Comparison of ENCODE assay signal across 18 mouse cellular contexts in the genomic region with DNA sequence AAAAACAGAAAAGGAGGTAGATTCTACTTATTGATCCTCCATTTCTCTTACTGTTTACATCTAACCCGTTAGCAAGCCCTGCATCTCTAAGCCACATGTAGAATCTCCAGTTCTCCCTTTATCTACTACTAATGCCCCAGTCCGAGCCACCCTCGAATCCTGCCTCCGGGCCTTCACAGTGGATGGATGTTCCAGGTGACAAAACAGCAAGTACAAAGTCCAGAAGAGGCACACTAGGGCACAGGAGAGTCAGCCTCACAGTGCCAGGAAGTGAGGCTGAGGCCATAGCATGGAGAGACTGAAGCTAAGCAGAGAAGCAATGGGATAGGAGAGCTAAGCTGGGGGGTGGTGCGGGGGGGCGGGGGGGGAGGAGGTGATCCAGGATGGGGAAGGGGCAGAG. TPM values are rescaled to one million over a fixed set of nuclear protein-coding genes. Genes with fewer than 3 reads are reported as not detected.
DNase-seq lines count a peak whose midpoint lies in the region; ATAC-seq and TF ChIP-seq lines count a peak whose summit lies in the region.
"Had no signal": no experiment of that assay in that cellular context is flagged by ENCODE, and none has a peak within 500 bp of the region (broad histone marks: within the 10 kb centered on the region; RNA-seq: fewer than 3 reads in every experiment).

No protein-coding gene starts in this region.

- peak; percentile 6; the same call in 1 of the 2 replicates for TF ChIP-seq EP300 in liver, embryonic 14.5 days (IDR thresholded peaks at IDR 0.05; ENCODE audit: low read depth)

- H3K36me3 ChIP-seq in liver, embryonic 14.5 days (replicated peaks; ENCODE audit: control insufficient read depth, insufficient read depth, low read depth) = no peaks in the 10 kb centered on the region
- H3K36me3 ChIP-seq in intestine, postnatal 0 days (ENCODE audit: control insufficient read depth, insufficient read depth) = no peaks in the 10 kb centered on the region
- H3K36me3 ChIP-seq in kidney, embryonic 16.5 days (ENCODE audit: insufficient read depth, low read length) = no peaks in the 10 kb centered on the region
- H3K36me3 ChIP-seq in small intestine, adult 2 months (ENCODE audit: control insufficient read depth, insufficient read depth, low read length) = peaks cover 9% of the 10 kb centered on the region
- H3K36me3 ChIP-seq: hindbrain, embryonic 10.5 days; limb, embryonic 13.5 days; midbrain, embryonic 15.5 days had no signal

- no peak for DNase-seq in liver, embryonic 14.5 days (ENCODE audit: low read depth in 3 of 3, low spot score in 3 of 3)
- no peak for DNase-seq in liver
- DNase-seq in layer of hippocampus, postnatal 25 days (ENCODE audit: extremely low spot score in 1 of 2, low spot score in 1 of 2) = no peak
- DNase-seq in left cerebral cortex, adult 2 months (ENCODE audit: extremely low spot score in 1 of 2, low spot score in 2 of 2) = no peak
- no peak for DNase-seq in cerebellum, adult 9-11 months
- DNase-seq: cerebellum, postnatal 14 days; forebrain, postnatal 0 days; gastrocnemius, postnatal 25 days; thymus, postnatal 4 days had no signal

- WGBS in liver, embryonic 14.5 days (ENCODE audit: insufficient replicate concordance) = 71% methylated on average over 6 of the region's 6 CpGs
- WGBS in intestine, postnatal 0 days = 46% methylated on average over 6 of the region's 6 CpGs
- WGBS in kidney, embryonic 16.5 days = 76% methylated on average over 6 of the region's 6 CpGs
- WGBS in small intestine, adult 2 months = 39% methylated on average over 6 of the region's 6 CpGs

- TF ChIP-seq CTCF in liver, embryonic 14.5 days (IDR thresholded peaks at IDR 0.05; ENCODE audit: low read depth) = no peak
- no peak for TF ChIP-seq CTCF in intestine, postnatal 0 days (IDR thresholded peaks at IDR 0.05; ENCODE audit: low read depth)
- TF ChIP-seq CTCF in small intestine, adult 2 months (IDR thresholded peaks at IDR 0.05; ENCODE audit: extremely low read depth, insufficient read length, insufficient replicate concordance, low read depth, low read length) = no peak
- TF ChIP-seq CTCF in left cerebral cortex, adult 2 months (IDR thresholded peaks at IDR 0.05) = no peak

- no peaks in the 10 kb centered on the region for H3K9me3 ChIP-seq in liver, embryonic 14.5 days (ENCODE audit: control insufficient read depth, low read length)
- no peaks in the 10 kb centered on the region for H3K9me3 ChIP-seq in intestine, postnatal 0 days (ENCODE audit: control insufficient read depth)
- no peaks in the 10 kb centered on the region for H3K9me3 ChIP-seq in kidney, embryonic 16.5 days (ENCODE audit: low read length)
- H3K9me3 ChIP-seq: hindbrain, embryonic 10.5 days; limb, embryonic 13.5 days; midbrain, embryonic 15.5 days had no signal

- ATAC-seq in liver, embryonic 14.5 days (ENCODE audit: insufficient read depth) = no peak
- peak; percentile 79 for ATAC-seq in intestine, postnatal 0 days
- ATAC-seq in kidney, embryonic 16.5 days (ENCODE audit: low FRiP score, low TSS enrichment) = 0 out of 2 replicates have a peak, but pooled peaks have one; percentile 35
- ATAC-seq: CD4-positive, CD25-positive, alpha-beta regulatory T cell, adult 4 months; forebrain, postnatal 0 days; midbrain, embryonic 15.5 days had no signal

- no peak overlapping the region for H3K27ac ChIP-seq in liver, embryonic 14.5 days
- peak overlapping the region; percentile 84 for H3K27ac ChIP-seq in intestine, postnatal 0 days (ENCODE audit: low read depth, low read length)
- H3K27ac ChIP-seq in kidney, embryonic 16.5 days (ENCODE audit: low read length) = peak overlapping the region; percentile 9; the same call in 1 of the 2 replicates
- peak overlapping the region; percentile 75 for H3K27ac ChIP-seq in small intestine, adult 2 months (ENCODE audit: insufficient read depth, low read depth, low read length)
- H3K27ac ChIP-seq in left cerebral cortex, adult 2 months = no peak overlapping the region
- H3K27ac ChIP-seq: hindbrain, embryonic 10.5 days; limb, embryonic 13.5 days; midbrain, embryonic 15.5 days had no signal

- intact Hi-C loops in left cerebral cortex, adult 2 months (cut with DNase I) = no loop called here

- no peak; the same call in 1 of the 2 replicates for TF ChIP-seq POLR2A in small intestine, adult 2 months (IDR thresholded peaks at IDR 0.05; ENCODE audit: low read depth, low read length)

- peaks cover 0 to 9% of the 10 kb centered on the region in 2 experiments; a peak in 2 of 4 replicates for H3K4me1 ChIP-seq in liver, embryonic 14.5 days (replicated peaks; ENCODE audit: control insufficient read depth in 2 of 2, insufficient read depth in 2 of 2, low read length in 1 of 2)
- peaks cover 7% of the 10 kb centered on the region; the same call in 1 of the 2 replicates for H3K4me1 ChIP-seq in intestine, postnatal 0 days (replicated peaks; ENCODE audit: control insufficient read depth, insufficient read depth, low read length)
- H3K4me1 ChIP-seq in kidney, embryonic 16.5 days (ENCODE audit: insufficient read depth, low read length) = peaks cover 18% of the 10 kb centered on the region
- peaks cover 21% of the 10 kb centered on the region for H3K4me1 ChIP-seq in small intestine, adult 2 months (ENCODE audit: control insufficient read depth, insufficient read depth, insufficient read length, low read length)

- no peak overlapping the region for H3K9ac ChIP-seq in liver, embryonic 14.5 days (replicated peaks)
- no peak overlapping the region for H3K9ac ChIP-seq in intestine, postnatal 0 days (ENCODE audit: low read depth, low read length)
- H3K9ac ChIP-seq in kidney, embryonic 16.5 days (replicated peaks; ENCODE audit: low read length) = no peak overlapping the region
- H3K9ac ChIP-seq: forebrain, postnatal 0 days; limb, embryonic 13.5 days; midbrain, embryonic 15.5 days had no signal

- H3K4me3 ChIP-seq in liver, embryonic 14.5 days (ENCODE audit: insufficient read depth in 1 of 2, low read depth in 2 of 2, low read length in 2 of 2) = no peak overlapping the region
- no peak overlapping the region for H3K4me3 ChIP-seq in intestine, postnatal 0 days (ENCODE audit: low read depth, low read length)
- H3K4me3 ChIP-seq in kidney, embryonic 16.5 days (ENCODE audit: low read length) = no peak overlapping the region
- no peak overlapping the region for H3K4me3 ChIP-seq in small intestine, adult 2 months (ENCODE audit: low read depth, low read length)
- H3K4me3 ChIP-seq in left cerebral cortex, adult 2 months = no peak overlapping the region
- H3K4me3 ChIP-seq: erythroblast, embryonic 14.5 days; hindbrain, embryonic 10.5 days; limb, embryonic 13.5 days; midbrain, embryonic 15.5 days had no signal

- H3K27me3 ChIP-seq in liver, embryonic 14.5 days (ENCODE audit: control insufficient read depth, insufficient read depth, low read length) = no peaks in the 10 kb centered on the region
- no peaks in the 10 kb centered on the region for H3K27me3 ChIP-seq in intestine, postnatal 0 days (replicated peaks; ENCODE audit: control insufficient read depth, insufficient read depth, low read length)
- H3K27me3 ChIP-seq in kidney, embryonic 16.5 days (ENCODE audit: insufficient read depth, low read length) = no peaks in the 10 kb centered on the region
- no peaks in the 10 kb centered on the region for H3K27me3 ChIP-seq in small intestine, adult 2 months (ENCODE audit: control insufficient read depth, insufficient read depth, low read length)
- H3K27me3 ChIP-seq: limb, embryonic 13.5 days; midbrain, embryonic 15.5 days had no signal

- H3K4me2 ChIP-seq in liver, embryonic 14.5 days (ENCODE audit: low read depth) = no peak overlapping the region
- no peak overlapping the region for H3K4me2 ChIP-seq in intestine, postnatal 0 days (replicated peaks; ENCODE audit: low read depth)
- no peak overlapping the region for H3K4me2 ChIP-seq in kidney, embryonic 16.5 days (replicated peaks; ENCODE audit: low read depth, low read length)
- H3K4me2 ChIP-seq: limb, embryonic 13.5 days; midbrain, embryonic 15.5 days had no signal

RNA-seq across cellular contexts. Expression of a gene that starts 2.8 kb away (rescaled TPM):
- 3.7 and 4.3 TPM in 2 replicates for polyA plus RNA-seq in liver, embryonic 14.5 days (2012; rRNA removed)
- 2.6 and 3.1 TPM in 2 replicates for polyA plus RNA-seq in liver, embryonic 14.5 days (2014; fragmentation: Nextera tagmentation; extraction: Ambion mirVana)
- polyA plus RNA-seq in intestine, postnatal 0 days (2015; fragmentation: Nextera tagmentation; extraction: Ambion mirVana) = 6.6 and 7.2 TPM in 2 replicates
- 8.8 and 11.5 TPM in 2 replicates for polyA plus RNA-seq in kidney, embryonic 16.5 days (2015; fragmentation: Nextera tagmentation; extraction: Ambion mirVana)
- 11.9 and 13.7 TPM in 2 replicates for polyA plus RNA-seq in small intestine, adult 2 months (2012; rRNA removed)
- total RNA-seq in layer of hippocampus, postnatal 25 days (2021) = 1 to 10 TPM; 7.3 to 8.6 TPM
- total RNA-seq in left cerebral cortex, adult 2 months (2021) = 10 to 100 TPM in 1 of 2 experiments, 1 to 10 TPM in 1; 9.5 to 10.6 TPM
- total RNA-seq: MEL had no signal

RNA-seq across cellular contexts. Expression of a gene that starts 3.0 kb away (rescaled TPM):
- polyA plus RNA-seq in liver, embryonic 14.5 days (2012; rRNA removed) = 0.53 and 0.80 TPM in 2 replicates
- 0.70 and 1.7 TPM in 2 replicates for polyA plus RNA-seq in liver, embryonic 14.5 days (2014; fragmentation: Nextera tagmentation; extraction: Ambion mirVana)
- polyA plus RNA-seq in intestine, postnatal 0 days (2015; fragmentation: Nextera tagmentation; extraction: Ambion mirVana) = 4.1 and 4.8 TPM in 2 replicates
- 4.6 and 6.1 TPM in 2 replicates for polyA plus RNA-seq in kidney, embryonic 16.5 days (2015; fragmentation: Nextera tagmentation; extraction: Ambion mirVana)
- 1.8 and 2.3 TPM in 2 replicates for polyA plus RNA-seq in small intestine, adult 2 months (2012; rRNA removed)
- total RNA-seq in layer of hippocampus, postnatal 25 days (2021) = 1 to 10 TPM; 1.3 to 1.4 TPM
- total RNA-seq in left cerebral cortex, adult 2 months (2021) = 1 to 10 TPM; 1.4 to 1.9 TPM
- total RNA-seq: MEL had no signal
- polyA plus RNA-seq: CD4-positive, CD25-positive, alpha-beta regulatory T cell, adult 4 months; erythroblast, embryonic 14.5 days had no signal

RNA-seq across cellular contexts. Expression of a gene that starts 7.3 kb away (rescaled TPM):
- 0.21 and 0.26 TPM in 2 replicates for polyA plus RNA-seq in liver, embryonic 14.5 days (2012; rRNA removed)
- 0.20 TPM in 1 of 2 replicates, not detected in the other for polyA plus RNA-seq in liver, embryonic 14.5 days (2014; fragmentation: Nextera tagmentation; extraction: Ambion mirVana)
- polyA plus RNA-seq in intestine, postnatal 0 days (2015; fragmentation: Nextera tagmentation; extraction: Ambion mirVana) = 1.6 and 1.8 TPM in 2 replicates
- polyA plus RNA-seq in kidney, embryonic 16.5 days (2015; fragmentation: Nextera tagmentation; extraction: Ambion mirVana) = 0.66 and 1.2 TPM in 2 replicates
- polyA plus RNA-seq in small intestine, adult 2 months (2012; rRNA removed) = 6.9 and 11.6 TPM in 2 replicates
- 1 to 10 TPM; 1.2 to 1.3 TPM for total RNA-seq in layer of hippocampus, postnatal 25 days (2021)
- total RNA-seq in left cerebral cortex, adult 2 months (2021) = 1 to 10 TPM; 3.3 to 3.8 TPM
- total RNA-seq: forebrain, postnatal 0 days had no signal
- polyA plus RNA-seq: CD4-positive, CD25-positive, alpha-beta regulatory T cell, adult 4 months; erythroblast, embryonic 14.5 days had no signal

RNA-seq across cellular contexts. Expression of a gene that starts 11.0 kb away (rescaled TPM):
- 37.0 and 45.8 TPM in 2 replicates for polyA plus RNA-seq in liver, embryonic 14.5 days (2012; rRNA removed)
- 21.0 and 24.5 TPM in 2 replicates for polyA plus RNA-seq in liver, embryonic 14.5 days (2014; fragmentation: Nextera tagmentation; extraction: Ambion mirVana)
- polyA plus RNA-seq in intestine, postnatal 0 days (2015; fragmentation: Nextera tagmentation; extraction: Ambion mirVana) = 26.7 and 27.6 TPM in 2 replicates
- polyA plus RNA-seq in kidney, embryonic 16.5 days (2015; fragmentation: Nextera tagmentation; extraction: Ambion mirVana) = 96.5 and 98.4 TPM in 2 replicates
- 15.4 and 24.6 TPM in 2 replicates for polyA plus RNA-seq in small intestine, adult 2 months (2012; rRNA removed)
- total RNA-seq in layer of hippocampus, postnatal 25 days (2021) = 100 to 1,000 TPM in 1 of 2 experiments, 10 to 100 TPM in 1; 94.3 to 109 TPM
- total RNA-seq in left cerebral cortex, adult 2 months (2021) = 100 to 1,000 TPM; 108 to 111 TPM

RNA-seq across cellular contexts. Expression of a gene that starts 20.6 kb away (rescaled TPM):
- 312 and 420 TPM in 2 replicates for polyA plus RNA-seq in liver, embryonic 14.5 days (2012; rRNA removed)
- 316 TPM in 2 replicates for polyA plus RNA-seq in liver, embryonic 14.5 days (2014; fragmentation: Nextera tagmentation; extraction: Ambion mirVana)
- 279 and 291 TPM in 2 replicates for polyA plus RNA-seq in intestine, postnatal 0 days (2015; fragmentation: Nextera tagmentation; extraction: Ambion mirVana)
- polyA plus RNA-seq in kidney, embryonic 16.5 days (2015; fragmentation: Nextera tagmentation; extraction: Ambion mirVana) = 571 and 587 TPM in 2 replicates
- polyA plus RNA-seq in small intestine, adult 2 months (2012; rRNA removed) = 92.1 and 134 TPM in 2 replicates
- 100 to 1,000 TPM; 369 to 381 TPM for total RNA-seq in layer of hippocampus, postnatal 25 days (2021)
- 100 to 1,000 TPM; 299 to 311 TPM for total RNA-seq in left cerebral cortex, adult 2 months (2021)

Comparison
In these comparisons a context has a peak if more than half of its experiments do, and no peak if none do; other contexts are left out.
1. H3K27ac ChIP-seq: peak in intestine, postnatal 0 days (single experiment), kidney, embryonic 16.5 days (single experiment) and small intestine, adult 2 months (single experiment); none in liver, embryonic 14.5 days (single experiment) and left cerebral cortex, adult 2 months (single experiment).